Mouse (Mus musculus) heart, postnatal 10 days (tissue): Measurements from ENCODE around the gene Jup. TPM values are rescaled to one million over a fixed set of nuclear protein-coding genes. Genes with fewer than 3 reads are reported as not detected.
"Not testable (repeated sequence)": the region's sequence is repeated elsewhere in the genome, so short reads cannot be mapped to it uniquely, and the experiment has no call there.

Source experiments
- DNase-seq, 2 experiments: peaks; one replicate each; pipeline ENCODE4 v3.0.0; 2021
- intact Hi-C: fragments of 180-260 bp; cut with DNase I; formaldehyde crosslinking; loops from one replicate; pipeline ENCODE4 v1.15.1; 2025
- total RNA-seq, 2 experiments: library from RNA; stranded (reverse); gene quantifications; 2 replicates each; pipeline ENCODE4 v1.2.3; 2021

Gene Jup
- total RNA-seq, 2 experiments from 2014 or later = 252 to 286 TPM

- intact Hi-C loops, DNase-seq: not testable (repeated sequence)
Measured at GRCm38 (mm10) chr11:100361059-100361458, 36.5 kb downstream of the Jup start.

GRCm38 (mm10) chr11:100360175-100360574 lies 37.4 kb downstream of the Jup start:
- intact Hi-C loops = loop anchor here (1.0 kb wide), 1 partner anchor 195 kb away; no protein-coding TSS in a partner anchor
- DNase-seq = no peak

GRCm38 (mm10) chr11:100357408-100357807 lies 40.2 kb downstream of the Jup start:
- no peak for DNase-seq
- intact Hi-C loops = no loop called here

GRCm38 (mm10) chr11:100356819-100357211 lies 40.7 kb downstream of the Jup start:
- no peak for DNase-seq

GRCm38 (mm10) chr11:100355972-100356818 lies 41.4 kb downstream of the Jup start, which contains the start of gene Hap1:
TSS of gene Hap1 (minus strand) at chr11:100356128.
- intact Hi-C loops = no loop called here
- DNase-seq = peak; percentile 76 to 81

More at GRCm38 (mm10) chr11:100356819-100357211, 40.7 kb downstream of the Jup start:
- intact Hi-C loops = no loop called here

- intact Hi-C loops = no loop called here
- peak in 1 of 2 experiments; percentile 39 for DNase-seq
Measured at GRCm38 (mm10) chr11:100355151-100355951, 42.2 kb downstream of the Jup start.

- intact Hi-C loops = loop anchor here (2.0 kb wide), 1 partner anchor 23 kb away; no protein-coding TSS in a partner anchor
- peak in 1 of 2 experiments; percentile 50 for DNase-seq
Measured at GRCm38 (mm10) chr11:100352076-100352857, 45.3 kb downstream of the Jup start.

- no peak for DNase-seq
- intact Hi-C loops = no loop called here
Measured at GRCm38 (mm10) chr11:100344269-100344668, 53.3 kb downstream of the Jup start.

- intact Hi-C loops = no loop called here
- DNase-seq = no peak
Measured at GRCm38 (mm10) chr11:100335731-100336130, 61.8 kb downstream of the Jup start.

- intact Hi-C loops = no loop called here
- DNase-seq = no peak
Measured at GRCm38 (mm10) chr11:100333944-100334457, 63.6 kb downstream of the Jup start, which contains the start of gene Gast. TSS of gene Gast (plus strand) at chr11:100334407.

- intact Hi-C loops = no loop called here
- no peak for DNase-seq
Measured at GRCm38 (mm10) chr11:100332766-100333515, 64.6 kb downstream of the Jup start.

GRCm38 (mm10) chr11:100330816-100331375 lies 66.7 kb downstream of the Jup start:
- intact Hi-C loops = loop anchor here (2.0 kb wide), 1 partner anchor 78 kb away; no protein-coding TSS in a partner anchor

GRCm38 (mm10) chr11:100330235-100330634 lies 67.3 kb downstream of the Jup start:
- DNase-seq = no peak
- intact Hi-C loops = loop anchor here (2.0 kb wide), 1 partner anchor 79 kb away; no protein-coding TSS in a partner anchor

More at GRCm38 (mm10) chr11:100330816-100331375, 66.7 kb downstream of the Jup start:
- not testable (repeated sequence) for DNase-seq

- intact Hi-C loops = loop anchor here (2.0 kb wide), 1 partner anchor 25 kb away; no protein-coding TSS in a partner anchor
- DNase-seq = no peak
Measured at GRCm38 (mm10) chr11:100327761-100328160, 69.8 kb downstream of the Jup start.

- peak; percentile 42 to 50 for DNase-seq
- intact Hi-C loops = no loop called here
Measured at GRCm38 (mm10) chr11:100327316-100327715, 70.2 kb downstream of the Jup start.

- intact Hi-C loops = no loop called here
- no peak for DNase-seq
Measured at GRCm38 (mm10) chr11:100325062-100325629, 72.4 kb downstream of the Jup start.

- DNase-seq = peak; percentile 58 to 78
- intact Hi-C loops = no loop called here
Measured at GRCm38 (mm10) chr11:100323578-100323977, 74.0 kb downstream of the Jup start.

GRCm38 (mm10) chr11:100322591-100323258 lies 74.8 kb downstream of the Jup start:
- intact Hi-C loops = no loop called here
- DNase-seq = no peak
